Mouse (Mus musculus) heart, embryonic 13.5 days (tissue): ENCODE results near the gene Ppp1r7. TPM values are rescaled to one million over a fixed set of nuclear protein-coding genes. Genes with fewer than 3 reads are reported as not detected.

Experiments
- ATAC-seq: fragments of 200-750 bp; cut with Nextera tagmentation; 2 replicates; pipeline ENCODE4 v1.8.0; 2017; ENCODE audit warnings: moderate TSS enrichment; ENCODE audit not compliant: insufficient number of reproducible peaks, low FRiP score, low TSS enrichment; ENCODE audit errors: extremely low read depth
- H3K27ac ChIP-seq: fragments of 300-500 bp; sonication (generic); replicated peaks from 2 replicates; pipeline ENCODE4 v1.5.1; 2015; ENCODE audit warnings: moderate library complexity, mild to moderate bottlenecking, inconsistent platforms
- H3K27me3 ChIP-seq: fragments of 300-500 bp; sonication (generic); replicated peaks from 2 replicates; pipeline ENCODE4 v1.6.1; 2015; ENCODE audit warnings: mild to moderate bottlenecking, inconsistent platforms
- H3K36me3 ChIP-seq: fragments of 300-500 bp; sonication (generic); 2 replicates; pipeline ENCODE4 v1.6.1; 2015; ENCODE audit warnings: mild to moderate bottlenecking, inconsistent platforms
- H3K4me1 ChIP-seq: fragments of 300-500 bp; sonication (generic); 2 replicates; pipeline ENCODE4 v1.6.1; 2015; ENCODE audit warnings: inconsistent platforms
- H3K4me2 ChIP-seq: fragments of 300-500 bp; sonication (generic); 2 replicates; pipeline ENCODE4 v1.6.1; 2015; ENCODE audit warnings: inconsistent platforms, mild to moderate bottlenecking, moderate library complexity
- H3K4me3 ChIP-seq: fragments of 300-500 bp; sonication (generic); 2 replicates; pipeline ENCODE4 v1.5.1; 2015; ENCODE audit warnings: moderate library complexity, mild to moderate bottlenecking, inconsistent platforms
- H3K9ac ChIP-seq: fragments of 300-500 bp; sonication (generic); 2 replicates; pipeline ENCODE4 v1.6.1; 2015; ENCODE audit warnings: inconsistent platforms, mild to moderate bottlenecking, moderate library complexity
- H3K9me3 ChIP-seq: fragments of 300-500 bp; sonication (generic); 2 replicates; pipeline ENCODE4 v1.6.1; 2016; ENCODE audit warnings: inconsistent platforms
- WGBS: fragments of 180-500 bp; shearing (Covaris S2); methylation state at CpG from one replicate; pipeline ENCODE4 v1.1.7; 2015; ENCODE audit warnings: mixed read lengths; 5-methylcytosine and 5-hydroxymethylcytosine counted together
- polyA plus RNA-seq: library from polyadenylated mRNA; unstranded; fragments of >200 nt; fragmentation: Nextera tagmentation; extraction: Ambion mirVana; gene quantifications from 2 replicates; pipeline ENCODE4 v1.2.1, GENCODE M21; 2015

The Ppp1r7 gene
- polyA plus RNA-seq, 1 experiment from 2014 or later, result 49.2 TPM

DNA sequence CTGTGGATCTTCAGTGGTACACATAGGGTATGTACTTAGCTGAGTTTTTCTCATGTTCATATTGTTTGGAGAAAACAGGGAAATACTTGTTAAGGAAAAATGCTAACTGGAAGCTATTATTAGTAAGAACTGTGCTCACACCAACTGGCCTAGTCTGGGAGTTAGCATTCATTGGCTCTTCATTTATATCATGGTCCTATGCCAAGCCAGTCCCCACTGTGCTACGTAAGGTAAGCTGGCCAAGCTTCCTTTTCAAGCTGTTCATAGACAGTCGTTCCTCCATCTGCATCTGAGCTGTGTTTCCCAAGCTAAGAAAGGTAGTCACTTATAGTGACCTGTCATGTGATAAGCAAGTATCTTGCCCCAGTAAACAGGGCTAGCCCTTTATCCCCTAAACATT, 10.1 kb downstream of the Ppp1r7 start:
- Histone ChIP-seq H3K9ac (no peak overlapping the region), H3K9me3 (no peaks in the 10 kb centered on the region), H3K4me3 (no peak overlapping the region), H3K27me3 (no peaks in the 10 kb centered on the region), H3K4me1 (no peaks in the 10 kb centered on the region), H3K27ac (no peak overlapping the region), H3K4me2 (no peak overlapping the region), H3K36me3 (peaks cover 98% of the 10 kb centered on the region)
- no peak for ATAC-seq
- 92% methylated on average over 2 of the region's 2 CpGs for WGBS

DNA sequence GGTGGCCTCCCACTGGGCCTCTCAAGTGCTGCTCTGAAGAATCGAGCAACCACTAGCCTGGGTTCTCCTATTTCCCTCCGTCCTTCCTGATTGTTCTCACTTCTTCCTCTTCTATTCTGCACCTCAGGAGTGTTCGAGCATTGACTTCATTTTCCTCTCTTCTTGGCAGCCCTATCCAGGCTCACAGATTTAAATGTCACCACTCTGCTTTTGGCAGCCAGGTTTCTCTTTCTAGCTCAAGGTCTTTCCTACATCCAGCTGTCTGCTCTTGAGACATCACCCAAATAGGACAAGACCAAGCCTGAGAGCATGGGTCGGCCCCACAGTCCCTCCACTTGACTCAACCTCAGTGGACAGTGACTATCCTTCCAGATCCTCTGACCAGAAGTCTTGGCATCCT, 20.0 kb downstream of the Ppp1r7 start:
- 83% methylated on average over 4 of the region's 4 CpGs for WGBS
- ATAC-seq, result no peak
- Histone ChIP-seq H3K4me2 (no peak overlapping the region), H3K4me1 (no peaks in the 10 kb centered on the region), H3K9me3 (no peaks in the 10 kb centered on the region), H3K27ac (no peak overlapping the region), H3K27me3 (no peaks in the 10 kb centered on the region), H3K4me3 (no peak overlapping the region), H3K9ac (no peak overlapping the region), H3K36me3 (peaks cover 96% of the 10 kb centered on the region)

DNA sequence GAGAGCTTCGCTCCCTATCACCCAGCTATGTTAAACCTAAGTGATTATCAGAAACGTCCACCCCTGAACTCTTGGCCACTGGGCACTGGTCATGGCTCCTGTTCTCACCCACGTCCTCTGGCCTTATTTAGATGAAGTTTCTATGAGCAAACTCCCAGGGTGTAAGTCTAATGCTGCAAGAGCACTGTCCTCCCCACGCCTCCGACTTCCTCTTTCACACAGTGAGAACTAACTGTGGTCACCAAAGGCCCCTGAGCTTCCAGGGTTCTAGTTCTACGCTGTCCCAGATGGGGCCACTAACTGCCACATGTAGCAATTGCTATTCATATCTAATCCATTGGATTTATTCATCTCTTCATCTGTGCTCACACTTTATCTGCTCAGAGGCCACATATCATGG, 23.0 kb downstream of the Ppp1r7 start:
- no peak overlapping the region for H3K4me2 ChIP-seq
- H3K27me3 ChIP-seq, result no peaks in the 10 kb centered on the region
- ATAC-seq, result no peak
- no peak overlapping the region for H3K27ac ChIP-seq
- no peaks in the 10 kb centered on the region for H3K9me3 ChIP-seq
- H3K4me3 ChIP-seq, result no peak overlapping the region
- H3K4me1 ChIP-seq, result no peaks in the 10 kb centered on the region
- 91% methylated on average over 6 of the region's 6 CpGs for WGBS
- peaks cover 75% of the 10 kb centered on the region for H3K36me3 ChIP-seq
- no peak overlapping the region for H3K9ac ChIP-seq

DNA sequence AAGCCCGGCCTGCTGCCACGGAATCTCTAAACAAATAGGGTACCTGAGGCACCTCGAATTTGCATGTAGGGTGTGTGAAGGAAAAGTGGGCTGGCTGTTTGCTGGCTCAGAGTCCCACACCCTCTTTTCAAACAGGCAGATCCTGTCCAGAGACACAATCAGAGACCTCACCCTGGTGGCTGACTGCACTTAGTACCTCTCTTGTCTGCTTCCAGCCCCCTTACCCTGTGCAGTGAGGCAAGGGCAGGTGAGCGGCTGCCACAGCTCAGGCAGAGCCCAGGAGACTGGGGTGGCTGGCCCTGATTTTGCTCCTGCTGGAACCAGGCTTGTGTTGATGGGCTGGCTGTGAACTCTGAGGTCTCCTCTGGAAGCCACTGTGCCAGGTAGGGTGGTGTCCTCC, 31.0 kb downstream of the Ppp1r7 start, which contains the start of gene Ano7:
Gene Ano7 (plus strand): TSS at position 266 of the 400 bp plus-strand sequence.
- 78% methylated on average over 4 of the region's 4 CpGs for WGBS

DNA sequence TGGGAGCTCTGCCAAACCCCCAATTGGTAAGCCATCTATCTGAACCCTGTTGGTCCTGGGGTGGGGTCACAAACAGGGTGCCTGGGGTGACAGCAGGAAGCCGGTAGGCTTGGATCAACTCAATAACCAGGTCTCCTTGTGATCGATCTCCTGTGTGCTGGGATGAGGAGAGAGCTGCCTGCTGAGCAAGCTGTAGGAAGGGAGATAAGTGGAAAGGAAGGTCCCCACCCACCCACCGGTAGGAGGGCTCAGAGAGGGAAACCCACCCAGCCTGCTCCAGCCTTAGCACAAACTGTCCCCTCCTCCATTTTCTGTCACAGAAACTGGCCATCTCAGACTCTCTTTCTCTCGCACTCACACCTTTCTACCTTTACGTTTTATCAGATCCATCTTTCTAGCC, 34.7 kb downstream of the Ppp1r7 start:
- no peak for ATAC-seq

More for the DNA sequence above, 31.0 kb downstream of the Ppp1r7 start, which contains the start of gene Ano7:
- ATAC-seq, result no peak
- Histone ChIP-seq H3K27ac (no peak within 1 kb of the TSS), H3K9ac (no peak within 1 kb of the TSS), H3K4me3 (no peak within 1 kb of the TSS), H3K4me1 (no peaks in the 10 kb centered on the region), H3K27me3 (peaks cover 10% of the 10 kb centered on the region; the same call in 1 of the 2 replicates), H3K9me3 (no peaks in the 10 kb centered on the region), H3K36me3 (no peaks in the 10 kb centered on the region), H3K4me2 (no peak within 1 kb of the TSS)

DNA sequence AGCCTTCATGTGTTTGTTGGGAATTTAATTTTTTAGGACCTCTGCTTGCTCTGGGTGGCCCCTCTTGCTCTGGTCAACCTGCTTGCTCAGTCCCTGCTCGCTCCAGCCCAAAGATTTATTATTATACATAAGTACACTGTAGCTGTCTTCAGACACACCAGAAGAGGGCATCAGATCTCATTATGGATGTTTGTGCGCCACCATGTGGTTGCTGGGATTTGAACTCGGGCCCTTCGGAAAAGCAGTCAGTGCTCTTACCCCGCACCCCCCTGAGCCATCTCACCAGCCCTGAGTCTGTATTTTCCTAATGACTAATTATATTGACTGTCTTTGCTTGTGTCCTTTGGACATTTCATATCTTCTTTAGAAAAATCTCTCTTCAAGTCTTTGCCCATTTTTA, 36.5 kb downstream of the Ppp1r7 start:
- no peak overlapping the region for H3K4me3 ChIP-seq
- ATAC-seq, result no peak
- peaks cover 10% of the 10 kb centered on the region; the same call in 1 of the 2 replicates for H3K27me3 ChIP-seq
- no peak overlapping the region for H3K9ac ChIP-seq
- 0 out of 2 replicates have a peak, but pooled peaks cover 5% of the 10 kb centered on the region for H3K9me3 ChIP-seq
- no peak overlapping the region for H3K4me2 ChIP-seq
- H3K36me3 ChIP-seq, result no peaks in the 10 kb centered on the region
- 68% methylated on average over 5 of the region's 5 CpGs for WGBS
- no peaks in the 10 kb centered on the region for H3K4me1 ChIP-seq
- no peak overlapping the region for H3K27ac ChIP-seq

More for the DNA sequence above, 34.7 kb downstream of the Ppp1r7 start:
- WGBS, result 40% methylated on average over 5 of the region's 5 CpGs
- Histone ChIP-seq H3K9ac (no peak overlapping the region), H3K4me2 (no peak overlapping the region), H3K9me3 (0 out of 2 replicates have a peak, but pooled peaks cover 1% of the 10 kb centered on the region), H3K4me1 (no peaks in the 10 kb centered on the region), H3K27ac (no peak overlapping the region), H3K36me3 (no peaks in the 10 kb centered on the region), H3K4me3 (no peak overlapping the region), H3K27me3 (peaks cover 10% of the 10 kb centered on the region; the same call in 1 of the 2 replicates)

DNA sequence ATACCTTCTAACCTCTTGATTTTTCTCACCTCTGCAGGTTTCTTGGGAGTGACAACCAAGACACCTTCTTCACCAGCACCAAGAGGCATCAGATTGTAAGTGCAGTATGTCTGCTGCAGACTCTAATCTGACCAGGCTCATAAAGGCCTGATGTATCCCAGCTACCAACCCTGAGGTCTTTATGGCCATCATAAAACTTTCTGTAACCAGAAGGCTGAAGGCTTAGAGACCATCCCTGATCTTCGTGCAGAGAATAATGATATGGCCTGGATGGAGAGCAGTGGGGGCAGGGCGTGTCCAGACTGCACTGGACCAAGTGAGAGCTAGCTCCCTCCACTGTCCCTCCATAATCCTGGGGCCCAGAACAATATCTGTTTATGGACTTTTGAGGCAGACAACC, 44.5 kb downstream of the Ppp1r7 start:
- Histone ChIP-seq H3K4me3 (no peak overlapping the region), H3K4me1 (no peaks in the 10 kb centered on the region), H3K27me3 (no peaks in the 10 kb centered on the region), H3K4me2 (no peak overlapping the region), H3K9me3 (0 out of 2 replicates have a peak, but pooled peaks cover 5% of the 10 kb centered on the region), H3K36me3 (no peaks in the 10 kb centered on the region), H3K27ac (no peak overlapping the region), H3K9ac (no peak overlapping the region)
- no peak for ATAC-seq
- WGBS, result 73% methylated on average over 2 of the region's 2 CpGs

DNA sequence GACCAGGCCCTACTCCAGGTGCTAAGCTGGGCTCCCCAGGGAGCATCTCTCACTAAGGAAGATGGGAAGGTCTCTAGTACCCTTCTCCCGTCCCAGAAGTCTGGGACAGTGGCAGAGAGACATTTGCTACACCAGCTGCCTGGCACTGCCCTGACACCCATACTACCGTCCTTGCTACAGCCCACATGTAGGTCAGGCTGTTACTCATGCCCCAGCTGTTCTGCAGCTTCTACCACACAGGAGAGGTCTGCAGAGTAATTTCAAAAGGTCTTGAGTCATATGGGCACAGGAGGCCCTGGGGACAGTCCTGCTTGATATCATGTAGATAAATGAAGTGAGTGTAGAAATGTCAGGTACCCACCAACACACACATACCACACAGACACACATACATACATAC, 46.3 kb downstream of the Ppp1r7 start:
- H3K9me3 ChIP-seq, result no peaks in the 10 kb centered on the region
- no peaks in the 10 kb centered on the region for H3K36me3 ChIP-seq
- H3K9ac ChIP-seq, result no peak overlapping the region
- H3K27me3 ChIP-seq, result no peaks in the 10 kb centered on the region
- H3K4me3 ChIP-seq, result no peak overlapping the region
- no peak for ATAC-seq
- H3K27ac ChIP-seq, result no peak overlapping the region
- no peak overlapping the region for H3K4me2 ChIP-seq
- H3K4me1 ChIP-seq, result no peaks in the 10 kb centered on the region
- WGBS, result 67% methylated on average over 2 of the region's 2 CpGs

DNA sequence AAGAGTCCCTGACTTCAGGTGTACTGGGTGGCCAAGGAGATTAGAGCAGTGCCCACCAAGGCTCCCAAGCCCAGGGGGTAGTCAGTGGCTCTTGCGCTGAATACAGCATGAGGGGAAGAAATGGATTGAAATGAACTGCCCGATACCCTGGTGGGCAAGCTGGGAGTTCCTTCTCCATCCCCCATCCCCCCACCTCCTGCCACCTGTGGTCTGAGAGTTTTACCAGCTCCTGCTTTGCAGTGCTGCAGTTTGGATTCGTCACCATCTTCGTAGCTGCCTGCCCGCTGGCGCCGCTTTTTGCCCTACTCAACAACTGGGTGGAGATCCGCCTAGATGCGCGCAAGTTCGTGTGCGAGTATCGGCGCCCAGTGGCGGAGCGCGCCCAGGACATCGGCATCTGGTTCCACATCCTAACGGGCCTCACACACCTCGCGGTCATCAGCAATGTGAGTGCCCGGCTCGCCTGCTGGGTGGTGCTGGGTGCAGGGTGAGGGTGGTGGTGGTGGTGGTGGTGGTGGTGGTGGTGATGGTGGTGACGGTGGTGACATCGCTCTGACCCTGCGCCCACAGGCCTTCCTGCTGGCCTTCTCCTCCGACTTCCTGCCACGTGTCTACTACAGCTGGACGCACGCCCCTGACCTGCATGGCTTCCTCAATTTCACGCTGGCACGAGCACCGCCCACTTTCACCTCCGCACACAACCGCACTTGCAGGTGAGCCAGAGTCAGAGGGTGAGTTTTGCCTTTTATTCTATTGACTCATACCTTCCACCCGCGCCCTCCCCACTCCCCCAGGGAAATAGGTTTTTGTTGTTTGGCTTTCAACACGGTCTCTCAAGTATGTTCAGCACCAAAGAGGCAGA, 58.8 kb downstream of the Ppp1r7 start:
- 14% methylated on average over 38 of the region's 38 CpGs for WGBS
- Histone ChIP-seq H3K4me2 (peak overlapping the region; percentile 73), H3K9me3 (no peaks in the 10 kb centered on the region), H3K27me3 (peaks cover 7% of the 10 kb centered on the region; the same call in 1 of the 2 replicates), H3K4me3 (peak overlapping the region; percentile 45), H3K27ac (no peak overlapping the region), H3K9ac (peak overlapping the region; percentile 60), H3K4me1 (peaks cover 5% of the 10 kb centered on the region; the same call in 1 of the 2 replicates), H3K36me3 (peaks cover 14% of the 10 kb centered on the region)
- no peak for ATAC-seq

DNA sequence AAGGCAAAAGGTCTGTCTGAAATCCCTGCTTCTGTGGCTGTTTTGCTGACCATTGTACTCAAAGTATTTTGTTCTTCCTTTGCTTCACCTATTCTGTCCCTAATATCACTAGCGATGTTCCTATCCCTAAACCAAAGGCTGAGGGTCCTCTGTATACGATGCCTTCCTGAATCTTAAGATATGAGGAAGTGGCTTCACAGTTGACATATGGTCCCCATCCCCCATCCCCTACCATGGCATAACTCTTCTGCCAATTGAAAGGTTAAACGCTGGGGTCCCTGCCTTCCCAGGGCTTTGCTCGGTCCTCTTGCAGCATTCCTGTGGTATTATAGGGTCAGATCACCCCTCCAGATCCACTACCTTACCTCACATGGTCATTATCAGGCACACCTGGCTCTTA, 60.7 kb downstream of the Ppp1r7 start:
- Histone ChIP-seq H3K4me2 (no peak overlapping the region), H3K4me3 (no peak overlapping the region), H3K4me1 (peaks cover 5% of the 10 kb centered on the region; the same call in 1 of the 2 replicates), H3K9ac (no peak overlapping the region), H3K27me3 (peaks cover 7% of the 10 kb centered on the region; the same call in 1 of the 2 replicates), H3K9me3 (no peaks in the 10 kb centered on the region), H3K36me3 (peaks cover 34% of the 10 kb centered on the region), H3K27ac (no peak overlapping the region)
- WGBS, result 82% methylated on average over 4 of the region's 4 CpGs
- ATAC-seq, result no peak
